Mouse (Mus musculus): ENCODE data around the gene Tnnt3.

Gene Tnnt3

GRCm38 (mm10) chr7:142498575-142498974 lies at the start of gene Tnnt3:
Gene Tnnt3 (plus strand): TSS chr7:142498836.
- no peak for DNase-seq (ENCODE audit: low read depth, low spot score)

DNA sequence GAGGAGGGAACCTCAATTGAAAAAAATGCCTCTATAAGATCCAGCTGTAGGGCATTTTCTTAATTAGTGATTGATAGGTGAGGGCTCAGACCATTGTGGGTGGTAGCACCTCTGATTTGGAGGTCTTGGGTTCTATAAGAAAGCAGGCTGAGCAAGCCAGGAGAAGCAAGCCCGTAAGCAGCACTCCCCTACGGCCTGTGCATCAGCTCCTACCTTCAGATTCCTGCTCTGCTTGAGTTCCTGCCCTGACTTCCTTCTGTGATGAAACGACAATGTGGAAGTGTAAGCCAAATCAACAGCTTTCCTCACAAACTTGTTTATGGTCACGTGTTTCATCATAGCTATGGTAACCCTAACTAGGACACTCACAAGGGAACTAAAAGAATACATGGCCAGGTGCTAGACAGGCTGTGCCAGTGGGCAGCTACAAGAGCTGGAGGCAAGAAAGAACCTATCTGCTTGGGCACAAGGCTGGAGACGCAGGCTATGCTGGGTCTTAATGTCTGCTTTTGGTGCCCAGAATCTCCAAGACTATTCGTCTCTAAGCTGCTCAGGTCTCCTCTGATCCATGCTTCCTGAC lies 49.5 kb upstream of the Tnnt3 start:
- DNase-seq (ENCODE audit: low read depth, low spot score) = no peak

DNA sequence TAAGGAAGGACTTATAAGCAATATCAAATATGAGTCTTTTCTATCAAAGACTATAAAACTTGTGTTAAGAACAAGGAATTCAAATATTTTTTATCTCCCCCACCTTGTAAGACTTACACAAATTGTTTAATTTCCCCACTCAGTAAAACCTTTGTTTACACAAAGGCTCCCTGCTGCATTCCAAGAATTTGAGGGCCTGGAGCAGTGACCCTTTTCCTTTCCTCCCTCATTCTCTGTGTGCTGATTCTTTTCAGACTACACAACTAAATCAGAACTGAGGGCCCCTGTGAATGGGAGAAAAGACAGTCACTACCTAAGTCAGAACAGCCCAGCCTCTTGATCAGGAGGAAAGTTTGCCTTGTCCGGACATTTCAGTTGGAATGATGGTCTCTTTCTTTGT lies 43.9 kb upstream of the Tnnt3 start:
- DNase-seq (ENCODE audit: low read depth, low spot score) = no peak

GRCm38 (mm10) chr7:142455251-142455650 lies 43.4 kb upstream of the Tnnt3 start:
- no peak for DNase-seq (ENCODE audit: low read depth, low spot score)

DNA sequence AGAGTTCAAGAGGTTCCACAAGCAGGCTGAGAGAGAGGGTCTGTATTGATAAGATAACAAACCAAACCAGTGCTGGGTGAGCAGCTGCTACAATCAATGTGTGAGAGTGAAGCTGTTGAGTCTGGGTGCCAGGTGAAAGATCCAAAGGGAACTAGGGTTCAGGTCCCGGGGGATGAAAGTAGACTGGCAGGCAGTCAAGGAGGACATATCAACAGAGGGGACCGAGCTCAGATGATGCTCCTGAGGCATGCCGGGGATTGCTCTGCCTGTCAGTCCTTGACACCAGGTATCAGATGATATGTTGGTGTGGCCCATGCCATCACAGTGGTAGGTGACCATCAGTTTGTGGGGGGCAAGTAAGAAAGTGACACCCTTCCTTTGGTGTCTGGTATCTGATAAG lies 41.8 kb upstream of the Tnnt3 start:
- no peak for DNase-seq (ENCODE audit: low read depth, low spot score)

DNA sequence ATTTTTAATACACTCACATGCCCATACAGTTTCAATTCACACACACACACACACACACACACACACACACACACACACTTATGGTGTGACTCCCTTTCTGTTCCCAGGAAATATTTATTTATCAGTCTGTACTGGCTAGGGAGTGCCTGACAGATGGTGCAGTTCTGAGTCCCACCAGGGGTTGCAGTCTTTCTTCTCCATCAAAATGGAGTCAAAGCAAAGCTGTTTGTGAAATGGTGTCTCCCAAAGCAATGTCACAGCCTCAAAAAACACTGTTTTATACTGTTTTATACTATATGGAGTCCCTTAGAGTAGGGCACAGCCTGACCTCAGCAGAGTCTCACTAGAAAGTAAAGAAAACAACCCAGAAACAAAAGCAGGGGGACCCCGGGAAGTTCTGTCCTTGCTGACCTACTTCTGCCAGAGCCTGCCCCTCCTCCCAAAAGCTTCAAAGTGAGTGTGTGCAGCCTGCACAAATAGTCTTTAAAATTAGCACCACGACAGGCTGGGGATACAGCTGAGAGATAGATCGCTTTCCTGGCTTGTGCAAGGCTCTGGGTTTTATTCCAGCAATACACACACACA lies 41.3 kb upstream of the Tnnt3 start:
- no peak for DNase-seq (ENCODE audit: low read depth, low spot score)

- no peak for DNase-seq (ENCODE audit: low read depth, low spot score)
Observed at GRCm38 (mm10) chr7:142458026-142458425, 40.6 kb upstream of the Tnnt3 start.

- DNase-seq (ENCODE audit: low read depth, low spot score) = no peak
Observed at GRCm38 (mm10) chr7:142458676-142459298, 39.8 kb upstream of the Tnnt3 start.

DNA sequence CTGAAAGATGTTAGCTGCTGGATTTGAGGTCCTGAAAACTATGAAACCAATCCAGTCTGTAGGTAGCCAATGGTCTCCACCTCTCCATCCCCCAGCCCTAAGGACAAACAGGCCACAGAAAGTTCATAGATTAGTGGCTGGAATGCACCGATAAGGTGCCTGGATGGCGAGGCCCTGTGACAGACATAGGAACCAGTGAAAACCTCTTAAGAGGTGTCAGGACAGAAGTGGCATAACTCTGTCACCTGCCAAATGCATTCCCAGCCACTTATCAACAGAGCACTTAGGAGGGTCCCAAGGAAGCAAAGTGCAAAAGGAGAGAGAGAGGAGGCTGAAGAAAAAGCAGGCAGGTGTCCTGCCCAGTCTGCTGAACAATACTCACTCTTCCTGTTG lies 39.3 kb upstream of the Tnnt3 start:
- DNase-seq (ENCODE audit: low read depth, low spot score) = no peak

GRCm38 (mm10) chr7:142460636-142461077 lies 38.0 kb upstream of the Tnnt3 start, which contains the start of gene Lsp1:
Gene Lsp1 (plus strand): TSS chr7:142460809.
- no peak for DNase-seq (ENCODE audit: low read depth, low spot score)

DNA sequence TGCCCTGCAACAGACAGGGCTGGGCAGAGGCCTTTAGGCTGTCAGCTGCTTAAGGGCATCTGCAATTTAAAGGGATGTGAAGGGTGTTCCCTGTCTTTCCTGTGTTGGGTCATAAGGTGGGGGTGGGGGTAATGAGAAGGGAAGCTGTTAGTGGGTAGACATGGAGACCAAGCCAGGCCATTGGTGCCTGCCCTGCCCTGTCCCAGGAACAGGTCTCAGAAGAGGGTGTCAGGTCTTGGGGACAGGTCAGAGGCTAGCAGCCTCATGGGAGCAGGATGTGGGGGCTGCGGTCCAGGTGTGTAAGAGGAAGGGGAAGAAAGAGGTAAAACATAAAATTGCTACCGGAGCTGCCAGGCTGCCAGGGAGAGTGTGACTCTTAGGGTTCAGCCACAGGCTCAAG lies 37.2 kb upstream of the Tnnt3 start:
- DNase-seq (ENCODE audit: low read depth, low spot score) = no peak

DNA sequence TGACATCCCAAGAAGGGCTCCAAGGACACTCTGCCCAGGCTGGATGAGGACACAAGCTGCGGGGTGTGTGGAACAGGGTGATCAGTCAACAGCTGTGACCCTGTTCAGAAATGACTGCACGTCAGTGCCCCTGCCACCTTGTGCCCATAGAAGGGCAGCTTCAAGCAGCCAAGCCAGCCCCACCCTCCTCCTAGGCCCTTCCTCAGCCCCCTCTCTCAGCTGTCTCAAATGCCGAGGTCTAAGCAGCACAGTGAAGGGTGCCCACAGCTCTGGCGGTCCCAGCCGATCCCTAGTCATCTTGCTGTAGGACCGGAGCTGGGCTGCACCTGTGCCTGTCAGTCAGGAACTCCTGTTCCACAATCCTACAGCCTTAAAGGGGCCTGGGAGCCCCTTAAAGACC lies 36.4 kb upstream of the Tnnt3 start:
- DNase-seq (ENCODE audit: low read depth, low spot score) = no peak

GRCm38 (mm10) chr7:142462594-142463078 lies 36.0 kb upstream of the Tnnt3 start:
- no peak for DNase-seq (ENCODE audit: low read depth, low spot score)

DNA sequence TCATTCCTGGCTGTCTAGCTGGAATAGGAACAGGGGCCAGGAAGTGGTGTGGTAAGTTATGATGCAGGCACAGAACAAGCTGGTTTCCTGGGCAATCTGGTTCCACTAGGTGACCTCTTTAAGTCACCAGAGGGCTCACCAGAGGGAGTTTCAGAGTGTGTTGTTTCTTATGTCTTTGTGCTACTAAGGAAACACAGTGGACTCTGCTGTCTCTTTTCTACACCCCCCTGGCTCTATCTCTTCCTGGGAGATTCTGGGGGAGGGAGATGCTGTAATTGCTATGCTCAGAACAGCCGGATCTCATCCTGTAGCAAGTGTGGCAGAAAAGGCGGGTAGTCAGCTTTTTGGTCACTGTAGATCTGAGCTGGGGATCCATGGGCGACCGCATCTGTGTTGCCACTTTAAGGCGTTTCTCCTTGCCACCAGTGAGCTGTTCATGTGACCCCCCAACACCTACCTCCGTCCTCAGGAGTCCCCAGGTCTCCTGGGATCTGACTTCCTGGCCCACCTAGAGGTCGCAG lies 28.4 kb upstream of the Tnnt3 start:
- DNase-seq (ENCODE audit: low read depth, low spot score) = no peak

DNA sequence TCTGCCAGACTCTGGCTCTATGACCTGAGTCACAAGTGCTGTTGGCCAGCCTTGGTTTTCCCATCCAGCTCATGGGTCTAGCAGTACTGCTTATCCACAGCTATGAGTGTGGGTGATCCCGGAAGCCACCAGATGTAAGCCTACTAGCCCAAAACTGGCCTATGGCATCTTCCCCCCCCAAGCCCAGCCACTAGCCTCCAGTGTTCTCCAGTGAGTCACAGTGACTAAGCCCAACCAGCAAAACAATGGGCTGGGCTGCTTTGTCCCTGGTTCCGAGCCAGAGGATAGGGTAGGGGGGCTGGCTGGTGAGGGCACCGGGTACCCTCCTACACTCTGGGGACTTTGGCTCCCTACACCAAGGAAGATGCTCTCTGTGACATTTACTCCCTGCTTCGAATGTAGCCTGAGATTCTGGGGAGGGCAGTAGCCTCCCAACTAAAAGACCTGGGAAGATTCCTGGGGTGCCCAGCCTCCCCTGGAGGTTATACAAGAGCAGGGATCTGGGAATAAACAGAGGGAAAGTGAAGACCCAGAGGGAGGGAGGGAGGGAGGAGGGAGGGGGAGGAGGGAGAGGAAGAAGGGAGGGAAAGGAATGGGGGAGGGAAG lies 27.7 kb upstream of the Tnnt3 start:
- DNase-seq (ENCODE audit: low read depth, low spot score) = no peak

- DNase-seq (ENCODE audit: low read depth, low spot score) = no peak
Observed at GRCm38 (mm10) chr7:142471414-142471861, 27.2 kb upstream of the Tnnt3 start.

- no peak for DNase-seq (ENCODE audit: low read depth, low spot score)
Observed at GRCm38 (mm10) chr7:142471884-142472570, 26.6 kb upstream of the Tnnt3 start.

DNA sequence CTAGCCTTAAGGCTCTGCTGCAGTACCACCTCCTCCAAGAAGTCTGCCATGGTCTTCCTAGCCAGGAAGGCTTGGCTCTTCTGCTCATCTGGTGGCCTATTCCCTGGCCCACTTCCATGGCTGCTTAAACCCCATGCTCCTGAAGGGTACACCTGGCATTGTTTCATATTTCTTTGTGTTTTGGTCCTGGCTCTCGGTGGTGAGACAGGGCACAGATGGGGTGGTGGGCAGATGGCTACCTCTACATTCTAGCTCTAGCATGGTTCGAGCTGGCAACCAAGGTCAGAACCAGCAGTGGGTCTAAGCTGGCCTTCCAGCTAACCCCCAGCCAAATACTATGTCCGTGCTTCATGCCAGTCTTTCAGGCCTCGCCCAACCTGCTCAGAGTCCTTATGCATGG lies 25.7 kb upstream of the Tnnt3 start:
- no peak for DNase-seq (ENCODE audit: low read depth, low spot score)

- no peak for DNase-seq (ENCODE audit: low read depth, low spot score)
Observed at GRCm38 (mm10) chr7:142473476-142473875, 25.2 kb upstream of the Tnnt3 start.

GRCm38 (mm10) chr7:142474799-142475198 lies 23.8 kb upstream of the Tnnt3 start:
- DNase-seq (ENCODE audit: low read depth, low spot score) = no peak

DNA sequence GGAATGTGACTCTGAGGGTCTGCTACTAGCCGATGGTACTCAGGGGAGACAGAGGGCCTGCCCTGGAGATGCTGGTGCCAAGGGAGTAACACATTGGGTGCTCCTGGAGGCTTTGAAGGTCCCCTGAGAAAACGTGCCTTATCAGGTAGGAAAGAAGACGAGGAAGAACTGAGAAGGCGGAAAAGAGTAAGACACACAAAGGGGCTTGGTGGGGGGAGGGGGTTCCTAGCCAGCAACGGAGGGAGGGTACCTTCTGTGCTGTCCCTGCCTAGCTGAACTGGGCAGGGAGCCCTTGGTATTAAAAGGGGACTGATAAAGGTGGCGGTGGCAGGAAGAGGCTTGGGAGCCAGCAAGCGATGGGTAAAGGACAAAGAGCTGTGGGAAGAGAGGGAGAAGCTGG lies 23.0 kb upstream of the Tnnt3 start:
- no peak for DNase-seq (ENCODE audit: low read depth, low spot score)

GRCm38 (mm10) chr7:142476271-142476670 lies 22.4 kb upstream of the Tnnt3 start:
- DNase-seq (ENCODE audit: low read depth, low spot score) = no peak
